Mouse (Mus musculus) heart, adult 9 months (tissue): Measurements from ENCODE around the gene Bcam.
"Not testable (repeated sequence)": the region's sequence is repeated elsewhere in the genome, so short reads cannot be mapped to it uniquely, and the experiment has no call there.

Source experiments
- DNase-seq, 2 experiments: peaks; one replicate each; pipeline ENCODE4 v3.0.0; 2022; ENCODE audit warnings: low spot score in 2 of 2

Gene Bcam

GRCm38 (mm10) chr7:19770984-19771391, at the start of gene Bcam:
TSS of gene Bcam (minus strand) at chr7:19771016.
- DNase-seq = no peak

GRCm38 (mm10) chr7:19818875-19819274, 48.1 kb upstream of the Bcam start:
- no peak for DNase-seq

- DNase-seq = no peak
Measured at GRCm38 (mm10) chr7:19818440-19818839, 47.6 kb upstream of the Bcam start.

- peak; percentile 77 to 79 for DNase-seq
Measured at GRCm38 (mm10) chr7:19817382-19818105, 46.7 kb upstream of the Bcam start.

GRCm38 (mm10) chr7:19816224-19816771, 45.5 kb upstream of the Bcam start:
- peak; percentile 90 to 92 for DNase-seq

GRCm38 (mm10) chr7:19815296-19816223, 44.7 kb upstream of the Bcam start:
- no peak for DNase-seq

- no peak for DNase-seq
Measured at GRCm38 (mm10) chr7:19813579-19814122, 42.8 kb upstream of the Bcam start.

- DNase-seq = no peak
Measured at GRCm38 (mm10) chr7:19813161-19813560, 42.3 kb upstream of the Bcam start.

- DNase-seq = no peak
Measured at GRCm38 (mm10) chr7:19811114-19811513, 40.3 kb upstream of the Bcam start.

GRCm38 (mm10) chr7:19809369-19809768, 38.6 kb upstream of the Bcam start:
- no peak for DNase-seq

GRCm38 (mm10) chr7:19806356-19806969, 35.6 kb upstream of the Bcam start:
- DNase-seq = no peak

- DNase-seq = peak in 1 of 2 experiments; percentile 65
Measured at GRCm38 (mm10) chr7:19802995-19803394, 32.2 kb upstream of the Bcam start.

GRCm38 (mm10) chr7:19800764-19801163, 29.9 kb upstream of the Bcam start:
- DNase-seq = peak in 1 of 2 experiments; percentile 56

- DNase-seq = peak; percentile 68
Measured at GRCm38 (mm10) chr7:19796697-19797588, 26.1 kb upstream of the Bcam start, which contains the start of gene Cblc. TSS of gene Cblc (minus strand) at chr7:19796809.

- no peak for DNase-seq
Measured at GRCm38 (mm10) chr7:19796254-19796653, 25.4 kb upstream of the Bcam start.

- no peak for DNase-seq
Measured at GRCm38 (mm10) chr7:19795236-19795635, 24.4 kb upstream of the Bcam start.

- no peak for DNase-seq
Measured at GRCm38 (mm10) chr7:19792701-19793630, 22.1 kb upstream of the Bcam start.

GRCm38 (mm10) chr7:19791504-19791903, 20.7 kb upstream of the Bcam start:
- not testable (repeated sequence) for DNase-seq

- DNase-seq = peak; percentile 63 to 86
Measured at GRCm38 (mm10) chr7:19789904-19790347, 19.1 kb upstream of the Bcam start.
